Mouse (Mus musculus) small intestine, adult 2 months (tissue): ENCODE results near the gene Cep41. TPM values are rescaled to one million over a fixed set of nuclear protein-coding genes. Genes with fewer than 3 reads are reported as not detected.

Experiments used
- H3K27ac ChIP-seq: fragments of 200-500 bp; 2 replicates; pipeline ENCODE4 v1.5.1; 2012; ENCODE audit warnings: low read depth, low read length, control low read depth, inconsistent platforms; ENCODE audit not compliant: insufficient read depth
- H3K27me3 ChIP-seq: fragments of 200-500 bp; 2 replicates; pipeline ENCODE4 v1.6.1; 2012; ENCODE audit warnings: mild to moderate bottlenecking, moderate library complexity, low read length, inconsistent platforms; ENCODE audit not compliant: control insufficient read depth, insufficient read depth
- H3K36me3 ChIP-seq: fragments of 200-500 bp; 2 replicates; pipeline ENCODE4 v1.6.1; 2012; ENCODE audit warnings: mild to moderate bottlenecking, low read length, control low read depth, inconsistent platforms; ENCODE audit not compliant: control insufficient read depth, insufficient read depth
- H3K4me1 ChIP-seq: fragments of 200-500 bp; 2 replicates; pipeline ENCODE4 v1.6.1; 2012; ENCODE audit warnings: low read length, inconsistent platforms, mixed read lengths; ENCODE audit not compliant: control insufficient read depth, insufficient read depth, insufficient read length
- H3K4me3 ChIP-seq: fragments of 200-500 bp; 2 replicates; pipeline ENCODE4 v1.5.1; 2012; ENCODE audit warnings: low read depth, mild to moderate bottlenecking, control low read depth, inconsistent platforms, low read length, moderate library complexity
- CTCF ChIP-seq: fragments of 200-500 bp; IDR thresholded peaks from 2 replicates; pipeline ENCODE4 v1.5.1; 2012; ENCODE audit warnings: low read depth, mild to moderate bottlenecking, control low read depth, inconsistent platforms, low read length, moderate library complexity, mixed read lengths; ENCODE audit not compliant: insufficient replicate concordance, insufficient read length; ENCODE audit errors: extremely low read depth
- POLR2A ChIP-seq: fragments of 200-500 bp; IDR thresholded peaks from 2 replicates; pipeline ENCODE4 v1.6.1; 2012; ENCODE audit warnings: low read depth, mild to moderate bottlenecking, control low read depth, inconsistent platforms, low read length, moderate library complexity
- WGBS: fragments of 180-500 bp; shearing (Covaris S2); methylation state at CpG from one replicate; pipeline ENCODE4 v1.1.7; 2018; 5-methylcytosine and 5-hydroxymethylcytosine counted together
- polyA plus RNA-seq: library from polyadenylated mRNA; depleted of rRNA; stranded (reverse); fragments of >200 nt; gene quantifications from 2 replicates; pipeline ENCODE4 v1.2.3, GENCODE M21; 2012

The Cep41 gene
- polyA plus RNA-seq, 1 experiment, result 0.99 TPM

DNA sequence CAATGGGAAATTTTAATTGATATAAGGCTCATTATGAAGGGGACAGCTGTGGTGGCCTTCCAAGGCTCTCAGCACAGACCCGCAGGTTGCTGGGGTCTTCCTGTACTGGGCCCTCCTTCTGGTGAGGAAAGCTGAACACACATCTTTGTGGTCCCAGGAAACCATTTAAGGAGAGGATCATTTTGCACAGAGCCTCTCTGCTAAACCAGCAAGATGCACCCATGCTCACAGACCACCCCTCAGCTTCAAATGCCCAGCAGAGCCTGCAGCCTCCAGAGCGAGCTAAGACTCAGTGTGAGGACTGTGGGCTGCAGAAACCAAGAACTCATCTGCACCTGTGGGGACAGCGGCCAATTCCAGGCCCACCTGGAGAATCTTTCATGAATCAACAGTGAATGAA lies 38.6 kb downstream of the Cep41 start:
- no peak overlapping the region for H3K27ac ChIP-seq
- 93% methylated on average over 3 of the region's 3 CpGs for WGBS
- no peak overlapping the region for H3K4me3 ChIP-seq
- no peak for TF ChIP-seq CTCF
- TF ChIP-seq POLR2A, result no peak
- no peaks in the 10 kb centered on the region for H3K27me3 ChIP-seq
- H3K36me3 ChIP-seq, result peaks cover 1% of the 10 kb centered on the region; the same call in 1 of the 2 replicates
- no peaks in the 10 kb centered on the region for H3K4me1 ChIP-seq

DNA sequence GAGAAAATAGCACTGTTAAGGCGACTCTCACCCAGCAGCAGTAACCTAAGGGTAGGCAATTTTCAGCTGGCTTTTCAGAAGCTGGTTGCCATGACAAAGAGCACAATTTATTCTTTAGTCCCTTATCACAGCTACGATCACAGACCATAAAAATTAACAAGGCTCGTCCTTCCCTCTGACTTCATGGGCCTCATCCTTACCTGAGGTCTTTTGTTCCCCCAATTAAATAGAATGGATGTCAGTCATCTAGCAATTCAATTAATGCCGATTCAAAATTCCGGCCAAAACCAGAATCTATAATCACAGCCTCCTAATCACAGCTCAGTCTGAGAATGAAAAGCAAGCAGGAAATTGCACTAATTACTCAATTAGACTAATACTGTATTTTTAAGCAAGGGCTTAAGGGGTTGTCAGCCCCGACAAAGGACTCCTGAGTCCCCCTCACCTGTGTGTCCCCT lies 39.1 kb downstream of the Cep41 start:
- no peaks in the 10 kb centered on the region for H3K27me3 ChIP-seq
- no peak for TF ChIP-seq CTCF
- no peak for TF ChIP-seq POLR2A
- H3K4me1 ChIP-seq, result no peaks in the 10 kb centered on the region
- no peak overlapping the region for H3K4me3 ChIP-seq
- no peak overlapping the region for H3K27ac ChIP-seq
- peaks cover 1% of the 10 kb centered on the region; the same call in 1 of the 2 replicates for H3K36me3 ChIP-seq
- WGBS, result 68% methylated on average over 6 of the region's 6 CpGs

DNA sequence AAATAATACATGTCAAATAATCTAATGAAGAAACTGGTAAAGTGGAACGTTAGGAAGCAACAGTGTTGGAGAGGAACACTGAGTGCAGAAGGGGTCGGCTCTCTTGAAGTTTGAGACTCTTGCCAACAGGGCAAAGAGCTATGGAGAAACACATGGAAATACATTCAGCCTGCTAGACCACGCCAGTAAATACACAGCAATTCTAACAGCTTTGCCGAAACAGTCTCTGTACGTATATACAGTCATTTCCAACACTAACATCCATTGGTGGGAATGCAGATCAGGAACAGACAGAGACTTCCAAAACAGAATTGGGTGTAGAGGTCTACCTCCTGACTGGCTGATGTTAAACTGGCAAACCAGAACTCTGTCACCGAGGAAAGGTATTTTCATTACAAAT lies 40.0 kb downstream of the Cep41 start:
- no peak overlapping the region for H3K27ac ChIP-seq
- 89% methylated on average over 6 of the region's 6 CpGs for WGBS
- no peaks in the 10 kb centered on the region for H3K4me1 ChIP-seq
- no peaks in the 10 kb centered on the region for H3K27me3 ChIP-seq
- TF ChIP-seq CTCF (no peak), POLR2A (no peak)
- no peak overlapping the region for H3K4me3 ChIP-seq
- H3K36me3 ChIP-seq, result peaks cover 1% of the 10 kb centered on the region; the same call in 1 of the 2 replicates

DNA sequence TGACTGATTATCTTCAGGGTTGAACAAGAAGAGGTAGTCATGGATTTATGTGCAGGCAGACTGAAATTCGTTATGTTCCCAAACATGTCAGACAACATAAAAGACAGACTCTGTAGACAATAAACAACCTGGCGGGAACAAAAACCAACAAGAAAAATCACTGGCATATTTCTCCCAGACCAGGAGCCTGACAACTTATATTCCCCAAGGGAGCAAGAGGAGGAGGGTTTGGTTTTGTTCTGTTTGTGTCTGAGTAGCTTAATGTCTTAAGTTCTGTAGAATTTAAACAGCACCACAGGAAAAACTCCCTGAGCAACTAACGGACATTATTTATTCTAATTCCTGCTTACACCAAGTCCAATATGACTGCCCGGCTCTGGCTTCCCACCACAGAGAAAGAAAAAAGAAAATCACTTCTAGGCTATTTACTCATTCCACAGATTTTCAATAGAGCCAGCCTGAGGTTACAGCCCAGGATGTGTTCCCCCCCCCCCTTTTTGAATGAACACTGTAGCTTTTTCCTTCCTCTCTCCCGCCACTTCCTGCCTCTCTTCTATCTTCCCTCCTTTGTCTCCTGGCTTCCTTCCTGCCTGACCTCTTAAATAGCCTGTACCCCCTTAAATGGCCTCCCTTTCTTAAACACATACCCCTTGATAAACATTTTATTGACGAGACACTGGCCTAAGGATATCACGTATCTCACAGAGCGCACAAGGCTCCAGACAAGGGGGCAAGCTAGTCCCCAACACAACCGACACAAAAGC lies 40.9 kb downstream of the Cep41 start:
- Histone ChIP-seq H3K27me3 (no peaks in the 10 kb centered on the region), H3K27ac (no peak overlapping the region), H3K36me3 (no peaks in the 10 kb centered on the region; the same call in 1 of the 2 replicates), H3K4me3 (no peak overlapping the region), H3K4me1 (no peaks in the 10 kb centered on the region)
- TF ChIP-seq POLR2A, result no peak
- no peak for TF ChIP-seq CTCF
- WGBS, result 83% methylated on average over 9 of the region's 9 CpGs

DNA sequence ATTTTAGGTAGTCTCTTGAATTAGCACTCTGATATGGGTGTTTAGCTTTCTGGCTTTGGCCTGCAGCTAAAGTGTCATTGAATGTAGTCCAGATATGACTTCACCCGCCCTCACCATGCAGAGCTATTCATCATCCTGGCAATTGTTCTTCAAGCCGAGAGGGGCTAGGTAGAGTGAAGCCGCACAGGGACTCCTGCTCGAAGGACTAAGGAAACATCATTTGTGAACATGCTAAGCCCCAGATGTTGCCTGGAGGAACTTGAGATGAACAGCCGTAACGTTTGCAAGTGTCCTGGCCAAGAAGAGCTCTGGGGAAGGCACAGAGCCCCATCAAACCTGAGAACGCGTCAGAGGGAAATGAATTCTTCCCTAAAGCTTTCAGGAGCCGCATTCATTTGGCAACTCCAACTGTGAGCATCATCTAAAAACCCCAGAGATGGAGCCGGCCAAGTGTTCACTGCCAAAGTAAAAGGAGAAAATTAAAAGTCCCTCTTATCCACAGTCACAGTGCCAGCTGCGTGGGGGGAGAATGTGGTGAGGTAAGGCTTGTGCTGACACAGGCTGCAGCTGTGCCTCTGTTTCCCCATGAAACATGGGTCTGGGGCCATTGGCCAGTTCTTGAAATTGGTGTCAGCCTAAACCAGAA lies 43.8 kb downstream of the Cep41 start:
- 79% methylated on average over 11 of the region's 11 CpGs for WGBS
- Histone ChIP-seq H3K36me3 (no peaks in the 10 kb centered on the region), H3K27ac (no peak overlapping the region), H3K4me1 (peaks cover under 1% of the 10 kb centered on the region; the same call in 1 of the 2 replicates), H3K27me3 (no peaks in the 10 kb centered on the region), H3K4me3 (no peak overlapping the region)
- TF ChIP-seq POLR2A (no peak), CTCF (no peak)

DNA sequence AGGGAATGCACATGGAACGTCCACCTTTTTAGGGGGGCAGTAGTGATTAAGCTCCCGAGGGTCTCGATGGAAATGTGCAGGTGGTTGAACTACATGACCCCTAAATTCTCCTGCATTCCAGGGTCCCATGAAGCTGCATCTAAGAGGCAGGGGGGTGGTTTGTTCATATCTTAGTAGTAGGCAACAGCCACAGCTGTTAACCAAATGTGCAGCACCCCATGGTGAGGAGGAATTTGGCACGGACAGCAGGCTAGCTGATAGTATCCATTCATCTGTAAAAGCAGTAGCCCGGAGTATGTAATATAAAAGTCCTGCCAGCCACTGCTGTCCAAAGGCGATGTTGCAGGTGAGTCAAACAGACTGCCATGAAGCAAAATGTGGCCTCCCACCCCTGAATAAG lies 48.2 kb downstream of the Cep41 start:
- H3K4me1 ChIP-seq, result peaks cover 8% of the 10 kb centered on the region; the same call in 1 of the 2 replicates
- no peak overlapping the region for H3K4me3 ChIP-seq
- TF ChIP-seq CTCF, result no peak
- TF ChIP-seq POLR2A, result no peak
- no peaks in the 10 kb centered on the region for H3K27me3 ChIP-seq
- H3K27ac ChIP-seq, result no peak overlapping the region
- H3K36me3 ChIP-seq, result no peaks in the 10 kb centered on the region
- WGBS, result 90% methylated on average over 6 of the region's 6 CpGs

DNA sequence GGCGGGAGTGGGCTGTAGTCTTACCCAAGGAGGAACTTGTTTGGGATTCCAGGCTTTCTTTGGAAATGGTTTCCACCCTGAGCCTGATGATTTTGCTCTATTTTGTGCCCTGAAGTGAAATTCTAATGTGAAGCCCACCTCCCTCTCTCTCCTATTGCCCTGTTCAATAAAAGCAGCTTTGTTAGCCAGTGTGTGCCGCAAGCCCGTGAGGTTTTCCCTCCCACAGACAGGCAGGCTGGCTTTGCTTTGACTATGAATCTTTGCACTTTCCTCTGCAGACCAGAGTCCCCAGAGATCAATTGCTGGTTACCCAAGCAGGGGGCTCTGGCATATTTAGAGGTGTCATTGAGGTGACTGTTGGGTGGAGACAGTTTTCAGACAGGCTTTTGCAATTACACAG lies 49.1 kb downstream of the Cep41 start:
- Histone ChIP-seq H3K4me1 (peaks cover 8% of the 10 kb centered on the region; the same call in 1 of the 2 replicates), H3K36me3 (no peaks in the 10 kb centered on the region), H3K4me3 (no peak overlapping the region), H3K27me3 (no peaks in the 10 kb centered on the region), H3K27ac (no peak overlapping the region)
- TF ChIP-seq POLR2A (no peak), CTCF (no peak)
- WGBS, result 90% methylated on average over 3 of the region's 3 CpGs
